Mouse (Mus musculus) stomach, postnatal 0 days (tissue): ENCODE data around the gene Mst1r.

Source experiments
- CTCF ChIP-seq: IDR thresholded peaks from 2 replicates; pipeline ENCODE4 v1.5.1; 2016; ENCODE audit warnings: antibody characterized with exemption, low read depth, mild to moderate bottlenecking, moderate library complexity
- EP300 ChIP-seq: optimal IDR thresholded peaks from 2 replicates; pipeline ENCODE3; 2016; ENCODE audit warnings: antibody characterized with exemption

DNA sequence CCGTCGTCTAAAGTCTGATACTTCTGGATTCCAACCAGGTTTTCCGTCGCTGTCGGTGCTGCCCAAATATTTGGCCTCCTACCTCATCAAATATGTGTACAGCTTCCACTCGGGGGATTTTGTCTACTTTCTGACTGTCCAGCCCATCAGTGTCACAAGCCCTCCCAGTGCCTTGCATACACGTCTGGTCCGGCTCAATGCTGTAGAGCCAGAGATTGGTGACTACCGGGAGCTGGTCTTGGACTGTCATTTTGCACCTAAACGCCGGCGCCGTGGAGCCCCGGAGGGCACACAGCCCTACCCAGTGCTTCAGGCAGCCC lies 1.1 kb downstream of the Mst1r start:
- no peak for TF ChIP-seq CTCF
- TF ChIP-seq EP300: no peak
